Mouse (Mus musculus) C2C12 (cell line): Measurements from ENCODE around the gene Kcnh1. TPM values are rescaled to one million over a fixed set of nuclear protein-coding genes. Genes with fewer than 3 reads are reported as not detected.

Source experiments
- H3K27me3 ChIP-seq: one replicate; pipeline ENCODE4 v1.6.1; 2011; ENCODE audit not compliant: control insufficient read depth, insufficient read depth, insufficient read length
- H3K36me3 ChIP-seq: one replicate; pipeline ENCODE4 v1.6.1; 2011; ENCODE audit not compliant: control insufficient read depth, insufficient read depth
- H3K4me3 ChIP-seq: one replicate; pipeline ENCODE4 v1.5.1; 2011; ENCODE audit warnings: mild to moderate bottlenecking, control low read depth; ENCODE audit not compliant: poor library complexity, insufficient read depth, severe bottlenecking
- H3K79me2 ChIP-seq: one replicate; pipeline ENCODE4 v1.6.1; 2011; ENCODE audit not compliant: control insufficient read depth, insufficient read depth
- H3K79me3 ChIP-seq: one replicate; pipeline ENCODE4 v1.6.1; 2011; ENCODE audit warnings: low read depth, control low read depth
- H3ac ChIP-seq: one replicate; pipeline ENCODE3; 2011; ENCODE audit warnings: low read depth; ENCODE audit not compliant: control insufficient read depth, insufficient read length
- CEBPB ChIP-seq: IDR thresholded peaks from one replicate; pipeline ENCODE4 v1.6.1; 2011; ENCODE audit warnings: low read depth, mild to moderate bottlenecking, control low read depth, moderate library complexity
- CTCF ChIP-seq: IDR thresholded peaks from one replicate; pipeline ENCODE4 v1.5.1; 2011; ENCODE audit not compliant: control insufficient read depth, insufficient read depth, insufficient read length
- FOSL1 ChIP-seq: IDR thresholded peaks from one replicate; pipeline ENCODE4 v1.8.0; 2011; ENCODE audit warnings: mild to moderate bottlenecking, low read length; ENCODE audit not compliant: poor library complexity, insufficient read depth, severe bottlenecking
- MAX ChIP-seq: IDR thresholded peaks from one replicate; pipeline ENCODE4 v1.6.1; 2011; ENCODE audit warnings: mild to moderate bottlenecking, control low read depth
- MYOD1 ChIP-seq: IDR thresholded peaks from one replicate; pipeline ENCODE4 v1.6.1; 2011; ENCODE audit warnings: low read depth; ENCODE audit not compliant: control insufficient read depth, insufficient read length
- MYOG ChIP-seq: IDR thresholded peaks from one replicate; pipeline ENCODE4 v1.6.1; 2011; ENCODE audit not compliant: control insufficient read depth, insufficient read length; ENCODE audit errors: extremely low read depth
- USF1 ChIP-seq: IDR thresholded peaks from one replicate; pipeline ENCODE4 v1.6.1; 2011; ENCODE audit warnings: low read depth, mild to moderate bottlenecking, control low read depth, moderate library complexity
- polyA plus RNA-seq: library from polyadenylated mRNA; unstranded; fragments of >200 nt; fragmentation: generic; extraction: Trizol; gene quantifications from one replicate; pipeline ENCODE4 v1.2.1, GENCODE M21; 2012; ENCODE audit warnings: missing spikeins

Kcnh1 gene
- polyA plus RNA-seq, 1 experiment = 0.04 TPM

- H3K79me3 ChIP-seq = no peaks in the 10 kb centered on the region
- no peaks in the 10 kb centered on the region for H3K36me3 ChIP-seq
- no peak overlapping the region for H3K4me3 ChIP-seq
- no peak for TF ChIP-seq CTCF
- TF ChIP-seq FOSL1 = no peak
- TF ChIP-seq USF1 = no peak
- no peak for TF ChIP-seq CEBPB
- no peak for TF ChIP-seq MYOG
- no peak for TF ChIP-seq MAX
- no peak for TF ChIP-seq MYOD1
- no peak overlapping the region for H3ac ChIP-seq
- no peaks in the 10 kb centered on the region for H3K79me2 ChIP-seq
- H3K27me3 ChIP-seq = no peaks in the 10 kb centered on the region
These were observed 107.0 kb downstream of the Kcnh1 start for GRCm38 (mm10) chr1:192297481-192298128.

GRCm38 (mm10) chr1:192300417-192300816 is 109.8 kb downstream of the Kcnh1 start:
- H3K79me3 ChIP-seq = no peaks in the 10 kb centered on the region
- no peaks in the 10 kb centered on the region for H3K36me3 ChIP-seq
- no peak overlapping the region for H3ac ChIP-seq
- no peak for TF ChIP-seq FOSL1
- TF ChIP-seq MYOD1 = no peak
- TF ChIP-seq CTCF = no peak
- no peak for TF ChIP-seq MAX
- TF ChIP-seq USF1 = no peak
- no peak for TF ChIP-seq MYOG
- TF ChIP-seq CEBPB = no peak
- no peaks in the 10 kb centered on the region for H3K27me3 ChIP-seq
- no peak overlapping the region for H3K4me3 ChIP-seq
- no peaks in the 10 kb centered on the region for H3K79me2 ChIP-seq

- Histone ChIP-seq H3K4me3 (no peak overlapping the region), H3K79me2 (no peaks in the 10 kb centered on the region), H3K36me3 (no peaks in the 10 kb centered on the region), H3K79me3 (no peaks in the 10 kb centered on the region), H3K27me3 (no peaks in the 10 kb centered on the region), H3ac (no peak overlapping the region)
- TF ChIP-seq MAX = no peak
- no peak for TF ChIP-seq USF1
- no peak for TF ChIP-seq MYOD1
- no peak for TF ChIP-seq MYOG
- no peak for TF ChIP-seq FOSL1
- no peak for TF ChIP-seq CEBPB
- no peak for TF ChIP-seq CTCF
These were observed 113.0 kb downstream of the Kcnh1 start for GRCm38 (mm10) chr1:192303615-192304014.

DNA sequence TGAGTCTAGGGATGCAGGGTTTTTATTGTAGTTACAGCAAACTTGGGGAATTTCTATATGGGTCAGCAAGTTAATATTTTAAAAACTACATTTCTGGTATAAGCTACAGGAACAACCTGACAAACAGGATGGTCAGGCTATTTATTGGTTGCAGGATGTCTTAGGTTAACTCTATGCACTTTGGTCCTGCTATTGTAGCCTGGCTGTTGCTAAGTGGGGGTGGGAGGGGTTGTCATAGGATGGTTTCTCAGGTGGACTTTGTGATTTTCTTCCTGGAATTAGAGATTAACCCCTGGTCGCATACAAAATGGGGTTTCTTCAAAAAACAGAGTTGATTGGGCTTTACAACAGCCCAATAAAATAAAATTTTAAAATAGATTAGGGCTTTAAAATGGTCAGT is 114.6 kb downstream of the Kcnh1 start:
- no peaks in the 10 kb centered on the region for H3K79me3 ChIP-seq
- no peak overlapping the region for H3K4me3 ChIP-seq
- TF ChIP-seq USF1 = no peak
- no peak for TF ChIP-seq FOSL1
- TF ChIP-seq CEBPB = no peak
- TF ChIP-seq MYOD1 = no peak
- no peak for TF ChIP-seq MYOG
- no peak for TF ChIP-seq CTCF
- no peak for TF ChIP-seq MAX
- H3ac ChIP-seq = no peak overlapping the region
- no peaks in the 10 kb centered on the region for H3K27me3 ChIP-seq
- no peaks in the 10 kb centered on the region for H3K79me2 ChIP-seq
- H3K36me3 ChIP-seq = no peaks in the 10 kb centered on the region

DNA sequence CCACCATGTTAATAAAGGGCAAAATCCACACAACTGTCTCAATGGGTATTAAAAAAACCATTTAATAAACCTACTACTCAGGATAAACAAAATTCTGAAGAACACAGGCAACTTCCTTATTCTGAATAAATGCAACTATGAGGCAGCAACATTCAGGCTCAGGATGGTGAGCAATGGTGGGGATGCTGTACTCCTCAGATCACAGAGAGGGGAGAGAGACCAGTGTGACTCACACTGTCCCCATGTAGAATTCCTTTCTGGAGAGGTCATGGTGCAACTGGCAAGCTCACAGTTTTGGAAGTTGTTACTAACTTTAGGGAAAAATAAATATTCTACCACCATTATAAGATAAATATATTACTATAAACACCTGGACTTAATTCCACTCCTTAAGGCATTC is 116.5 kb downstream of the Kcnh1 start:
- TF ChIP-seq MAX (no peak), USF1 (no peak), CEBPB (no peak), FOSL1 (no peak), CTCF (no peak), MYOD1 (no peak), MYOG (no peak)
- no peak overlapping the region for H3ac ChIP-seq
- no peaks in the 10 kb centered on the region for H3K79me2 ChIP-seq
- no peaks in the 10 kb centered on the region for H3K36me3 ChIP-seq
- H3K79me3 ChIP-seq = no peaks in the 10 kb centered on the region
- no peak overlapping the region for H3K4me3 ChIP-seq
- no peaks in the 10 kb centered on the region for H3K27me3 ChIP-seq

GRCm38 (mm10) chr1:192311298-192311697 is 120.7 kb downstream of the Kcnh1 start:
- Histone ChIP-seq H3K79me3 (no peaks in the 10 kb centered on the region), H3ac (no peak overlapping the region), H3K27me3 (no peaks in the 10 kb centered on the region), H3K4me3 (no peak overlapping the region), H3K79me2 (no peaks in the 10 kb centered on the region), H3K36me3 (no peaks in the 10 kb centered on the region)
- TF ChIP-seq MAX = no peak
- TF ChIP-seq USF1 = no peak
- TF ChIP-seq MYOG = no peak
